Mouse (Mus musculus) MN1 (cell line): Measurements from ENCODE around the gene Mfap4.
A peak's percentile ranks its signal among the peaks of the same experiment; 100 is the strongest.

ENCODE experiments used
- DNase-seq: peaks from one replicate; pipeline ENCODE4 v3.0.0-alpha.2; 2016; ENCODE audit warnings: low spot score

The Mfap4 gene

DNA sequence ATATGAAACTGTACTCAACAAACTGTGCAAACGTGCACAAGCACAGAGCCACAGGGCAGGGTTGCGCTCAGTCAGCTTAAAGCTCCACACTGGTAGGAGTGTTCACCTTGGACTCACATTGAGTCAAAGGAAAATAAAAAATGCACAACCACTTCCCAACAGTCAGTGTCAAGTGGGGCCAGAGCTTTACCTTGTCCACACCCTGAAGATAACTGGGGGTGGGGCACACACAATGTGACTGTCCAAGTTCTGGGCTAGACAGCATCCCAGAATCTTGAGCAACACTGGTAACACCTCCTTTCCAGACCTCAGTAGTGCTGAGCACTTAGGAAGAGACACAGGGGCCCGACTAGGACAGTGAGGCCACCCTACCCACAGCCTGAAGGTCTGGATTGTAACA is 33.6 kb downstream of the Mfap4 start:
- no peak for DNase-seq

DNA sequence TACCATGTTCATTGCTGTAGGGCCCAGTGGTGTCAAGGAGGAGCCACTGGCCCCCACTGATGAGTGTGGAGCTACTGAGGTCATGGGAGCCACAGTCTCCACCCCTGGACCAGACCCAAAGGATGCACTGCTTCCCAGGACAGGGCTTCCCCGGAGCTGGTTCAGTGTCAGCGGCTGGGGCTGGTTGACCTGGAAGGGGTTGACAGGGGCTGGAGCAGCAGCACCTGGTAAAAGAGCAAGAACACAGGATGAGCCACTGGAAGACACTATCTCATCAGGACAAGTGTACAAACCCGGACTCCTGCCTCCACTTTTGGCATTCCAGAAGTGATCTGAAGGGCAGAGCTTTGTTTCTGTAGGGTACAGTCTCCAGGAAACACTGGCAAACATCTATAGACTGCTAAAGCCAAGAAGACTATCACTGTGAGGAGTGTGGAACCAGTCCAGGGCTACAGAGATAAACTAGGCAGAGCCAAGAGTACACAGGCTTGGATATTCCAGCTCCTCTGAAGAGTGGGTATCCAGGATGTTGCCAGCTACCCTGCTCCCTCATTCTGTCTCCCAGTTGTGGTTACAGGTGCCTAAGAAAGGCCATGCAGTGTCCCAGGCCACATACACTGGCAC is 34.4 kb downstream of the Mfap4 start:
- no peak for DNase-seq

DNA sequence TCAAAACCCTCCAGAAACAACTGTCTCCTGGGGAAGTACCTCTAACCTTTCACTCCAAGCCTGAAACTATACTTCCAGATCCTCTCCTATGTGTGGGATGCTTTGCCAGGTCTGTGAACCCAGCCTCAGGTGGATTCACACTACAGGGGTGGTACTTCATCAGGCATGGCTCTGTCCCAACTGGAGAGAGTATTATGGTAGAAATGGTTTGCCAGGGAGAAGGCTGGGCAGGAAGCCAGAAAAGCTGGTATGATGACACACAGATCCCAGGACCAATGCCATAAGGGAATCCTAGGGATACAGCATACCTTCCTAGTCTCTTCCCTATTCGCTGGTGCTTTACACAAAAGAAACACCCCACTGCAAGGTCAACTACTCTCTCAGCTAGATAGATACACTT is 41.6 kb downstream of the Mfap4 start:
- peak; percentile 61 for DNase-seq

DNA sequence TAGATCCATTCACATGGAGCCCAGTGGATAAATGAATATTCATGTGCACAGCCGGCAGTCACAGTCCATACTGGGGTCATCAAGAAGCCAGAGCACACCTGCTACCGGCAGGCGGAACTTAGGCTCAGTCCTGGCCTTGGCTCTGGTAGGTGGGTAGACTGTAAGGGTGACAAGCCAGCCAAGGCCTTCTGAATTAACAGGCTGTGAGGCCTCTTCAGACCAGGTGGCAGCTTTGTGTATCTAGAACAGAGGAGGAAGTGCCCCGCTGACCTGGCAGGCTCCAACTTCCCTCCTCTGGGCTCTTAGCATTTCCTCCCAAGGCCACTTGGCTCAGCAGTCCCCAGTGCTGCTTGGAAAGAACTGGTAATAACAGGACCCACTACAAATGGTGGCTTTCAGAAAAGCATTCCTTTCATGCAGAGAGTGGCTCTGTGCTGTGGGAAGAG is 44.1 kb downstream of the Mfap4 start:
- no peak for DNase-seq

DNA sequence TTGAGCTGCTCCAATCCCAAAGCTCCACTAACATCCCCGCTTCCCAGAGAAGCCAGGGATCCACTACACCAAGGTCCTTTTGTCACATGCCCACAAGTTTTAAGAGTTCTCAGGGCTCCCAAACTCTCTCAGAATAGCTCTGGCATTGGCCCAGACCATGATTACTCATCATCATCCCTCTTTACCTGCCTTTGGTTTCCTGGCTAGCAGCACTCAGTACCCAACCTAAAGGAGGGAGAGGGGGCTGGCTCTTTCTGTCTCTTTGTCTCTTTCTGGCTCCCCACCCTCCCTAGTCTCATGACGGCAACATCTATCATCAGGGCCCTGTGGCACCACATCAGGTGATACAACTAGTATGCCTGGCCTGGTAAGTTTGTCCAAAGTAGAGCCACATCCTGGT is 47.6 kb downstream of the Mfap4 start:
- DNase-seq, result no peak

DNA sequence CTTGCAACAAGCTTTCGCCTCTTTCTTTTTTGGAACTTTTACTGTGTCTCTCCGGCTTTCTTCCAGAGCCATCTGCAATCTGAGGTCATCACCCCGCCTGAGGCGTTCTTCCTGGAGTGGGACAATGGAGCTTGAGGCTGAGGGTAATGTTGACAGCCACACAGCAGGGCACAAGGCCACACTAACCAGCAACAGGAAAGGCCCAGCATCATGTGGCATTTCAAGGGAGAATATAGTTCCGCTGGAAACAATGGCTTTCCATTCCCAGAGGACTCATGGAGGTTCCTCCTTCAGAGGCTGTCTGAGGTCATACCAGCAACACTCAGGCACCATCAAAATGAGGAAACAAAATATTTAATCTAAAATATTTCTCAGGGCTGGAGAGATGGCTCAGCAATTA is 48.3 kb downstream of the Mfap4 start:
- no peak for DNase-seq

DNA sequence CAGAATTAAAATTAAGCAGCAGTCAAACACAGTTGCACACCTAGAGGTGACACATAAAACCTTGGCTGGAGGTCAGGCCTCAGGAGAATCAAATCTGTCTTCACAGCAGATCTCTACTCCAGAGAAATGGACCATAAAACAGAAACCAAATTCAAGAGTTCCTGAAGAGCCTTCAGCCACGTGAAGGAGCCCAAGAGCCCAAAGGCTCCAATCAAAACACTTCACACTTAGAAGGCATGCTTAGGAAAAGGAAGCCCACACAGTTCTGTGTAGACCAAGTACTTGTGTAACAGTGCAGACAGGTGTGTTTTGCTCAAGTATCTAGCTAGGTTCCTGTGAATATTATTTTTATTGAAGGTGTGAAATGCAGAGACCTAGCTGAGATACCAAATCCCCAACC is 50.3 kb downstream of the Mfap4 start:
- DNase-seq, result no peak

DNA sequence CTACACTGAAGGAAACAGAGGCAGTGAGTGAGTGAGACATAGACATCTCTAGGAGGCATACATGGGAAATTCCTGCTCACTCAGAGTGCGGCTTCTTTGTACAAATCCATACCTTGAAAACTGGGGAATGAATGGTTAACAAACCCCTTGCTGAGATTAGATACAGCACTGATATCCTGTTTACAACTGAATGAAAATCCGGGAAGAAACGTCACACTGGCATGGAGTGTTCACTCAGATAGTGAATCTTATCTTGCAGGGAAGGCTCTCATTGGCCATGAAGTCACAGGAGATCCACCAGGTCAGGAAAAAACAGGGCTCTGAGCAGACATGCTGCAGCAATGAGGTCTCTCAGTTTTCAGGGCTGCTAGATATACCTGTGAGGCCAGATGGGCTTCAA is 51.7 kb downstream of the Mfap4 start:
- no peak for DNase-seq

DNA sequence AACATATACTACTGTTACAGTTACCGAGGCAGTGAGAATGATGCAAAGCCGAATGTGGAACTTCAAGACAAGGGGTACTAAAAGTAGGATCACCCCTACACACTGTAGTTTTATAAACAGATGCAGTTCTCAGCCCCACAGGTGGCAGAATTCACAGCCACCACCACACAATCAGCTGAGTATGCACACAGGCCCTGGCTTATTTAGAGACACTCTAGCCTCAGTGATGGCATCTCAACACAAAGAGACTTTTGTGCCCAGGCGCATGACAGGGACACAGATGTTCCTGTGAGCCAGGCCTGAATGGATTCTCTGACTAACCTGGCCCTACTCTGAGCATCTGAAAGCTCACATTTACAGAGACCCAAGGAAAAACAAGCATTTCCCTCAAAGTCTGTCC is 52.1 kb downstream of the Mfap4 start:
- DNase-seq, result no peak
